Mouse (Mus musculus) embryonic facial prominence, embryonic 13.5 days (tissue): ENCODE measurements around the gene Slc9a3r2. TPM values are rescaled to one million over a fixed set of nuclear protein-coding genes. Genes with fewer than 3 reads are reported as not detected.

Experiments used
- ATAC-seq: fragments of 200-750 bp; cut with Nextera tagmentation; 2 replicates; pipeline ENCODE4 v1.8.0; 2017; ENCODE audit warnings: low read depth; ENCODE audit not compliant: insufficient number of reproducible peaks, insufficient read depth, low FRiP score, low TSS enrichment
- H3K27ac ChIP-seq: fragments of 300-500 bp; sonication (generic); 2 replicates; pipeline ENCODE4 v1.5.1; 2015; ENCODE audit warnings: moderate library complexity, mild to moderate bottlenecking, inconsistent platforms
- H3K27me3 ChIP-seq: fragments of 300-500 bp; sonication (generic); 2 replicates; pipeline ENCODE4 v1.6.1; 2015; ENCODE audit warnings: mild to moderate bottlenecking, inconsistent platforms
- H3K36me3 ChIP-seq: fragments of 300-500 bp; sonication (generic); 2 replicates; pipeline ENCODE4 v1.6.1; 2015; ENCODE audit warnings: mild to moderate bottlenecking, inconsistent platforms
- H3K4me1 ChIP-seq: fragments of 300-500 bp; sonication (generic); 2 replicates; pipeline ENCODE4 v1.6.1; 2015; ENCODE audit warnings: inconsistent platforms
- H3K4me2 ChIP-seq: fragments of 300-500 bp; sonication (generic); 2 replicates; pipeline ENCODE4 v1.6.1; 2015; ENCODE audit warnings: moderate library complexity, mild to moderate bottlenecking, inconsistent platforms
- H3K4me3 ChIP-seq: fragments of 300-500 bp; sonication (generic); 2 replicates; pipeline ENCODE4 v1.5.1; 2015; ENCODE audit warnings: mild to moderate bottlenecking, inconsistent platforms
- H3K9ac ChIP-seq: fragments of 300-500 bp; sonication (generic); 2 replicates; pipeline ENCODE4 v1.6.1; 2015; ENCODE audit warnings: mild to moderate bottlenecking, inconsistent platforms
- H3K9me3 ChIP-seq: fragments of 300-500 bp; sonication (generic); 2 replicates; pipeline ENCODE4 v1.6.1; 2016; ENCODE audit warnings: inconsistent platforms
- WGBS: fragments of 180-500 bp; shearing (Covaris S2); methylation state at CpG from one replicate; pipeline ENCODE4 v1.1.7; 2015; ENCODE audit warnings: mixed read lengths; 5-methylcytosine and 5-hydroxymethylcytosine counted together
- polyA plus RNA-seq: library from polyadenylated mRNA; unstranded; fragments of >200 nt; fragmentation: Nextera tagmentation; extraction: Ambion mirVana; gene quantifications from 2 replicates; pipeline ENCODE4 v1.2.1, GENCODE M21; 2015

The Slc9a3r2 gene
- polyA plus RNA-seq, 1 experiment from 2014 or later: 50.4 TPM

GRCm38 (mm10) chr17:24644875-24645721 is 5.0 kb downstream of the Slc9a3r2 start:
- Histone ChIP-seq H3K4me1 (peaks cover 43% of the 10 kb centered on the region), H3K4me2 (no peak overlapping the region), H3K9ac (peak overlapping the region; percentile 54; the same call in 1 of the 2 replicates)

GRCm38 (mm10) chr17:24644030-24644715 is 6.0 kb downstream of the Slc9a3r2 start:
- Histone ChIP-seq H3K4me3 (no peak overlapping the region), H3K27me3 (no peaks in the 10 kb centered on the region), H3K9me3 (no peaks in the 10 kb centered on the region), H3K27ac (peak overlapping the region; percentile 57), H3K4me1 (peaks cover 47% of the 10 kb centered on the region), H3K4me2 (no peak overlapping the region), H3K36me3 (peaks cover 43% of the 10 kb centered on the region), H3K9ac (peak overlapping the region; percentile 54)
- 29% methylated on average over 7 of the region's 7 CpGs for WGBS
- ATAC-seq: no peak

More at GRCm38 (mm10) chr17:24644875-24645721, 5.0 kb downstream of the Slc9a3r2 start:
- no peaks in the 10 kb centered on the region for H3K9me3 ChIP-seq
- H3K27me3 ChIP-seq: no peaks in the 10 kb centered on the region
- 79% methylated on average over 9 of the region's 9 CpGs for WGBS
- no peak overlapping the region for H3K4me3 ChIP-seq
- H3K36me3 ChIP-seq: peaks cover 41% of the 10 kb centered on the region
- H3K27ac ChIP-seq: peak overlapping the region; percentile 57
- ATAC-seq: no peak

DNA sequence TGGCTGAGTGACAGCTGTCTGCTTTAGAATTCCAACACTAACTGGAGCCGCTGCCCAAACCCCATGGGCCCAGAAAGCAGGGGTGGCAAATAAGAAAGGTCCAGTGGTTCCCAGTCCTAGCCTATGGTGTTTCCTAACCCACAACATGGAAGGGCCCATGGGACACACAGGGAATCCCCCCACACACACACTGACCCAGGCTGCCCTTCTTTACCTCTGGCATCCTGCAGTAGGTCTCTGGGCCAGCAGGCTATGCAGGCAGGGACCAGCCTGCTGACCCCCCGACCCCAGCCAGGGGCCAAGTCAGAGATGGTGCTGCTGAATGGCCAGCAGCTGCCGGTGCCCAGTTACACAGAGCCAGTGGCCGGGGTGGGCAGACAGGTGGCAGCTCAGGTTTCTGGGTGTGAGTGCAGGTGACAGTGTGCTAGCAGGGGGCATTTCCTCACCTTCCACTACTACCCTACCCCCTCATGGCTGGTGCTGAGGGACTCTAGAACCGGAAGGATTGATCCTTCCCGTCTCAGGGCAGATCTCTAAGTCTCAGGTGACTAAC is 7.3 kb downstream of the Slc9a3r2 start:
- Histone ChIP-seq H3K4me1 (peaks cover 48% of the 10 kb centered on the region), H3K4me3 (no peak overlapping the region), H3K9ac (no peak overlapping the region), H3K27me3 (no peaks in the 10 kb centered on the region), H3K36me3 (peaks cover 49% of the 10 kb centered on the region), H3K9me3 (no peaks in the 10 kb centered on the region), H3K4me2 (no peak overlapping the region), H3K27ac (no peak overlapping the region)
- ATAC-seq: no peak
- WGBS: 57% methylated on average over 6 of the region's 6 CpGs

GRCm38 (mm10) chr17:24641944-24642343 is 8.2 kb downstream of the Slc9a3r2 start:
- Histone ChIP-seq H3K4me3 (no peak overlapping the region), H3K4me1 (peaks cover 48% of the 10 kb centered on the region), H3K9me3 (no peaks in the 10 kb centered on the region), H3K9ac (no peak overlapping the region), H3K27ac (no peak overlapping the region), H3K27me3 (no peaks in the 10 kb centered on the region), H3K36me3 (peaks cover 48% of the 10 kb centered on the region), H3K4me2 (no peak overlapping the region)
- no peak for ATAC-seq
- WGBS: 92% methylated on average over 14 of the region's 14 CpGs

GRCm38 (mm10) chr17:24640581-24640980 is 9.5 kb downstream of the Slc9a3r2 start:
- 92% methylated on average over 15 of the region's 15 CpGs for WGBS
- H3K4me3 ChIP-seq: no peak overlapping the region
- ATAC-seq: no peak
- peak overlapping the region; percentile 95 for H3K27ac ChIP-seq
- H3K9me3 ChIP-seq: no peaks in the 10 kb centered on the region
- no peak overlapping the region for H3K9ac ChIP-seq
- H3K36me3 ChIP-seq: peaks cover 55% of the 10 kb centered on the region
- no peak overlapping the region; the same call in 1 of the 2 replicates for H3K4me2 ChIP-seq
- peaks cover 48% of the 10 kb centered on the region for H3K4me1 ChIP-seq
- no peaks in the 10 kb centered on the region for H3K27me3 ChIP-seq

DNA sequence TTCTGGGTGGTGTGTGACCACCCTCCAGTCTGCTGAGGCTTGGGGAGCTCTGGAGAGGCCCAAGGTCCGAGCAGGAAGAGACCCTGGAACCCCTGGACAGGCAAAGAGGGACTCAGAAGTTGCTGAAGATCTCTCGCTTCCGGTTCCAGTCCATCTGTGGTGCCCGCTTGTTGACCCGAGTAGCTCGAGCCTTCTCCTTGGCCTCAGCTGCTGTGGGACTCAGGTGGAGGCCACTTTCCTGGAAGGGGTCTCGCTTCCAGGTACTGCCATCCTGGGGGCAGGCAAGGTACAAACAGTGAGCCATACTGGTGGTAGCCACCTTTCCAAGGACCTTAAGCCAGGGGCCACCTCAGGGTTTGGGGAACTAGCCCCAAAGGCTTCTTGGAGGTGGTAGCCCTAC is 10.0 kb downstream of the Slc9a3r2 start:
- Histone ChIP-seq H3K9ac (peak overlapping the region; percentile 65; the same call in 1 of the 2 replicates), H3K27me3 (no peaks in the 10 kb centered on the region), H3K9me3 (no peaks in the 10 kb centered on the region), H3K27ac (peak overlapping the region; percentile 95), H3K4me2 (peak overlapping the region; percentile 37), H3K4me3 (no peak overlapping the region), H3K4me1 (peaks cover 43% of the 10 kb centered on the region), H3K36me3 (peaks cover 51% of the 10 kb centered on the region)
- 88% methylated on average over 7 of the region's 7 CpGs for WGBS
- no peak for ATAC-seq

- H3K4me1 ChIP-seq: peaks cover 38% of the 10 kb centered on the region
- ATAC-seq: peak; percentile 73
- H3K36me3 ChIP-seq: peaks cover 50% of the 10 kb centered on the region
- H3K27me3 ChIP-seq: no peaks in the 10 kb centered on the region
- peak overlapping the region; percentile 65 for H3K9ac ChIP-seq
- 13% methylated on average over 5 of the region's 5 CpGs for WGBS
- no peaks in the 10 kb centered on the region for H3K9me3 ChIP-seq
- H3K27ac ChIP-seq: peak overlapping the region; percentile 95
- H3K4me3 ChIP-seq: no peak overlapping the region
- H3K4me2 ChIP-seq: peak overlapping the region; percentile 37
Measured at GRCm38 (mm10) chr17:24639571-24639988, 10.5 kb downstream of the Slc9a3r2 start.

DNA sequence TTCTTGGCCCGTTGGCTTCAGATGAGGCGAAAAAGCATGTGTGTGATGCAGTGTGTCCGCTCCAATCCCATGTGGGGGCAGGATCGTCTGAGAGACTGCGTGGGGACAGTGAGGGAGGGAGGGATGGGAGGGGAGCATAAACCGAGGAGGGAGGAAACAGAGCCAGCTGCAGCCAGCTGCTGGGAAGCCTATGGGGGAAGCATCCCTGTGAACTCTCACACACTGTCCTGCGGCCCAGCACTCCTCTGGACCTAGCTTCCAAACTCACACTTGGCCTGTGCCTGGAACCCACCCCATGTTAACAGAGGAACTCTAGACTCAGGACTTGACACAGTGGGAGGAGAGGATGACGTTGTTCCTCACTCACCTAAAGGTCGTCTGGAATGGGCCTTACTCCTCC is 11.3 kb downstream of the Slc9a3r2 start:
- H3K9ac ChIP-seq: 0 out of 2 replicates have a peak overlapping the region, but pooled peaks have one; percentile 65
- no peak overlapping the region for H3K4me3 ChIP-seq

GRCm38 (mm10) chr17:24638214-24638613 is 11.9 kb downstream of the Slc9a3r2 start:
- Histone ChIP-seq H3K27ac (peak overlapping the region; percentile 95), H3K4me2 (no peak overlapping the region), H3K4me3 (no peak overlapping the region), H3K27me3 (no peaks in the 10 kb centered on the region), H3K4me1 (peaks cover 33% of the 10 kb centered on the region), H3K36me3 (peaks cover 50% of the 10 kb centered on the region), H3K9ac (no peak overlapping the region), H3K9me3 (no peaks in the 10 kb centered on the region)
- 90% methylated on average over 4 of the region's 4 CpGs for WGBS
- ATAC-seq: no peak

More for the DNA sequence above, 11.3 kb downstream of the Slc9a3r2 start:
- Histone ChIP-seq H3K9me3 (no peaks in the 10 kb centered on the region), H3K4me2 (0 out of 2 replicates have a peak overlapping the region, but pooled peaks have one; percentile 37), H3K27ac (peak overlapping the region; percentile 95), H3K36me3 (peaks cover 50% of the 10 kb centered on the region), H3K4me1 (peaks cover 32% of the 10 kb centered on the region), H3K27me3 (no peaks in the 10 kb centered on the region)
- no peak for ATAC-seq
- 41% methylated on average over 9 of the region's 9 CpGs for WGBS

GRCm38 (mm10) chr17:24636781-24637481 is 13.2 kb downstream of the Slc9a3r2 start:
- H3K9ac ChIP-seq: 0 out of 2 replicates have a peak overlapping the region, but pooled peaks have one; percentile 11
- H3K36me3 ChIP-seq: peaks cover 39% of the 10 kb centered on the region
- H3K27me3 ChIP-seq: no peaks in the 10 kb centered on the region
- no peak overlapping the region for H3K4me3 ChIP-seq
- no peak overlapping the region for H3K4me2 ChIP-seq
- no peak for ATAC-seq
- 67% methylated on average over 5 of the region's 5 CpGs for WGBS
- no peaks in the 10 kb centered on the region for H3K9me3 ChIP-seq
- H3K27ac ChIP-seq: no peak overlapping the region
- H3K4me1 ChIP-seq: peaks cover 40% of the 10 kb centered on the region

DNA sequence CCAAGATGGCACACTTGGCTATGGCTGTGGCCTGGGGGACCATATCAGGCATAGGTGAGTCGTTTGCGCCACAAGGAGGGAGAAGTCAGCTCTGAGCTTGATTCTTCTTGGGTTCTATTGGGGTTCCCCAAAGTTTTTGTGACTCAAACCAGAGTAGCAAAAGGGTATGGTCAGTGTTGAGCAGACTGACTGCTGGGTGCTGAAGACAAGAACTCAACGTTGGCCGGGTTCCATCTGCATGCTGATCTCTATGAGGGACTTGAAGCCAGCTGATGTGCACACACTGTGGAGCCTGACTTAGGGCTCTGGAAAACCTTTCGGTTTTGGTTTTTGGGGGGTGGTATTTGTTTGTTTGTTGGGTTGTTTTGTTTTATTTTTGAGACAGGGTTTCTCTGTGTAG is 14.4 kb downstream of the Slc9a3r2 start:
- no peak for ATAC-seq
- 92% methylated on average over 5 of the region's 5 CpGs for WGBS
- H3K9me3 ChIP-seq: no peaks in the 10 kb centered on the region
- no peak overlapping the region for H3K4me2 ChIP-seq
- no peak overlapping the region for H3K27ac ChIP-seq
- H3K9ac ChIP-seq: no peak overlapping the region
- H3K27me3 ChIP-seq: no peaks in the 10 kb centered on the region
- H3K4me1 ChIP-seq: peaks cover 44% of the 10 kb centered on the region
- no peak overlapping the region for H3K4me3 ChIP-seq
- H3K36me3 ChIP-seq: peaks cover 33% of the 10 kb centered on the region
